Mouse (Mus musculus) spleen, embryonic (tissue): ENCODE results near the gene Olfr548-ps1.
"Not testable (repeated sequence)": the region's sequence is repeated elsewhere in the genome, so short reads cannot be mapped to it uniquely, and the experiment has no call there.

ENCODE experiments used
- CTCF ChIA-PET: fragments of 350-600 bp; sonication (Branson Sonifier 250); formaldehyde crosslinking; loops from one replicate; lab custom pipeline; 2022; lab: Charles Lee

Olfr548-ps1 gene

DNA sequence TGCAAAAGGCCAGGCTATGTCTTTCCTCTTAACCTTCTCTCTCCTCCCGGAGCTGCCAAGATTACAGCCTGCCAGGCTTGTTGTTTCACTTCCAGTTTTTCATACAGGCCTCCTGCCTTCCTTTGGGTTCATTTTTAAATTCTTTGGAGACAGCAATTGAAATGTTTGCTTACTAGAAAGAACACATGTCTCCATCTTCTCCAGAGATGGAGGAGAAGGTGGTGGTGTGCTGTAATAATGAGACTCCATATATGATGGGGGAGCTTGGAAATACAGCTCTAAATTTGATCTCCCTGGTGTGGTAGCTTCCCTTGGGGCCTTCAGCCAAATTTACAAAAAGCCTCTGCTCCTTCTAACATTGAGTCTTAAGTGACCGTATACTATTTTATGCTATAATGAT, at the start of gene Olfr548-ps1:
Olfr548-ps1 (plus strand) TSS at position 301 of the 400 bp plus-strand sequence.
- CTCF ChIA-PET, result no interaction called here

DNA sequence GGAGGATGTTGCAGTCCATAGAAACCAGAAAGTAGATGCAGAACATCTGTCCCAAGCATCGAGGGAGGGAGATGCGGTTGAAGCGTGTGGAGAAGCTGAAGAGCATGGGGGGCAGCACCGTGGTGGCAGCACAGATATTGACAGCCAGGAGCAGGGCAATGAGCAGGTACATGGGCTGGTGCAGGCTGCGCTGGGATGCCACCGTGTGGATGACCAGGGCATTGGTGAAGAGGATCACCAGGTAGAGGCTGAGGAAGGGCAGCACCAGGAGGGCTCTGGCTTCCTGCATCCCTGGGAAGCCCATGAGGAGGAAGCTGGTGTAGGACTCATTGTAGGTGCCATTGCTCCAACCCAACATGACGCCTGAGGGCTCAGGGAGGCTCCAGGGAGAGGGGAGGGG, 46.3 kb upstream of the Olfr548-ps1 start:
- CTCF ChIA-PET, result not testable (repeated sequence)

DNA sequence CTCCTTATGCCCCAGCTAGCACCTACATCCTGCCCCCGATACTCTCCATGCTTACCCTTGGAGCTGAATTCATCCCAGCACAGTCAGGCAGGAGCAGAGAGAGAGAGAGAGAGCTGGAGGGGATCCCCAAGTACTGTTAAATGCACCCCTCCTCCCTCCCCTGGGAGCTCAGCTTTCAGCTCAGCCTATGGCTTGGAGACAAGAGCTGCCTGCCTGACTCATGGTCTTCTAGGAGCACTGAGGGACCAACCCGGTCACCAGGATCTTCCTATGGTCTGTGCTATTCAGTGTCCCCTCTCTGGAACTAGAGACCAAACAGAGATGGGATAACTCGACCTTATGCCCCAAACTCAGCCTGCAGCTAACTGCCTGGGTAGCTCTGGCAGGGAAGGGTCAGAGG, 41.2 kb upstream of the Olfr548-ps1 start, which contains the start of gene Olfr545:
Olfr545 (minus strand) TSS at position 101 of the 400 bp plus-strand sequence.
- CTCF ChIA-PET, result no interaction called here

GRCm38 (mm10) chr7:102501986-102502385, 38.7 kb upstream of the Olfr548-ps1 start:
- CTCF ChIA-PET, result no interaction called here

DNA sequence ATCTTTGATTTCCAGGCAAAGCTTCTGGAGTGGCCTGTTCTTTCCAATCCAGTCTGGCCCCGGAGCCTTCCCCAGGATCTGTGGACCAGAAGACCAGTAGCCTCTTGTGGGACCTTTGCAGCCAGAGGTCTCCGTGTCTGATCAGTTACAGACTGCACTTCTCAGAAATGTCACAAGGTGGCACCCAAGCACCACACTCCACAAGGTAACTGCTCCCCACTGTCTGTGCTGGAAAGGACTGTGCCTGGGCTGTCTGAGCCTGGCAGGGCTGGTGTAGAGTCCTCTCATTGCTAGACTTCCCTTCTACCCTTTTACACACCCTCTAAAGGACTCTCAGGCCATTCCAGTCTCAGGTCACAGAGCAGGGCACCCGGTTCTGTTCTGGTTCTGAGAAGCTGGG, 33.8 kb upstream of the Olfr548-ps1 start:
- CTCF ChIA-PET, result no interaction called here

GRCm38 (mm10) chr7:102508066-102508465, 32.6 kb upstream of the Olfr548-ps1 start:
- CTCF ChIA-PET, result no interaction called here

DNA sequence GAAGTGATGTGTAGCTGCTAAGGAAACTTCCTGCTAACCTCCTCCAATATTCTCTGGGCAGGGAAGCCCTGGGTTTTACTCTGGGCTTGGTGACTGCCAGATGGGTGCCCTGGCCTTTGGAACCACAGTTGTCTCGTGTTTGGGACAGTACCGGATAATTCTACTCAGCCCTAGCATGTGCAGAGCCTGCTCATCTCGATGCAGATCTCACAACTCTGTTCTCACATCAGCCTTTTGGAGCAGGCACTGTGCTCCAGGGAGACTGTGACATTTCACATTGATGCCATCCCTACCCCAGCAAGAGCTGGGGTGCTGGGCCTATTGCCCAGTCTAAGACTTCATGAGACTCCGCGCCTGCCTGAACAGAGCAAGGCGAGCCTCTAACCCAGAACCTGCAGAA, 32.0 kb upstream of the Olfr548-ps1 start:
- CTCF ChIA-PET, result no interaction called here

DNA sequence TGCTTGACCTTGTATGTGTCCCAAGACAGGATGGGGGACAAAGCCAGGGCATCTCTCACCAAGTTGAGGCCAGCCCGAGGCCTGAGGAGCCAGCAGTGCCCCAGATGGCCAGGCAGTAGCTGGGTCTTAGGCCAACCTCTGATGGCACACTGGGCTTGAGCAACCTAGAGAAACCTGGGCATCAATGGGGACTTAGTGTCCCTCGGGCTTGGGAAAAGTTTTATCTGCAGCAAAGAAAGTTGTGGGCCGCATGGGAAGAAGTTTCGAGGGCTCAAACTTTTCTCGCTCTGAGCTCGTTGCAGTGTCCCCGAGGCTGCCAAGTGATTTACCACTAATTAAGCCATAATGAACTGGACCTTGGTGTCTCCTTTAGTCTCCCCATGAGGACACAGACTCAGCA, 31.0 kb upstream of the Olfr548-ps1 start:
- CTCF ChIA-PET, result no interaction called here

DNA sequence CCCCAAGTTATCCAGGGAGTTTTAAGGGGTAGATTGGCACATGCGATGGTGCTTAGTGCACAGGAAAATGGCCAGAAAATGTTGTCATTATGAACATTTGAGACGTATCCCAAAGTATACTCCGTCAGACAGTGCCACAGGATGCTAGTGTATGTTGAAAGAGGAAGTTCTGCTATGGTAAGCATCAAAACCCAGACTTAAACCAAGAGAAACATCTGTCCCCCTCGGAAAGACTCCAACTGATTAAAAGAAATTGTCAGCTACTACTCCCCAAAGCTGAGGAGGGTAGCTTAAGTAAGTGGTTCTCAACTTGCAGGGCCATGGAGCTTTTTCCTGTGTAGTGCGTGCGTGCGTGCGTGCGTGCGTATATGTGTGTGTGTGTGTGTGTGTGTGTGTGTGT, 28.8 kb upstream of the Olfr548-ps1 start:
- CTCF ChIA-PET, result interaction anchor here (0.6 to 1.5 kb wide), 2 partner anchors 20 to 122 kb away, joined by 3 read pairs; no protein-coding TSS in a partner anchor

- CTCF ChIA-PET, result interaction anchor here (0.5 to 1.5 kb wide), 5 partner anchors 29 to 180 kb away, joined by 3 to 13 read pairs (median 3); no protein-coding TSS in a partner anchor
These were observed 27.8 kb upstream of the Olfr548-ps1 start for GRCm38 (mm10) chr7:102512814-102513435.

- CTCF ChIA-PET, result interaction anchor here (0.6 to 0.9 kb wide), 2 partner anchors 9 to 1278 kb away, joined by 3 to 5 read pairs; no protein-coding TSS in a partner anchor
These were observed 26.6 kb upstream of the Olfr548-ps1 start for GRCm38 (mm10) chr7:102514144-102514543.

DNA sequence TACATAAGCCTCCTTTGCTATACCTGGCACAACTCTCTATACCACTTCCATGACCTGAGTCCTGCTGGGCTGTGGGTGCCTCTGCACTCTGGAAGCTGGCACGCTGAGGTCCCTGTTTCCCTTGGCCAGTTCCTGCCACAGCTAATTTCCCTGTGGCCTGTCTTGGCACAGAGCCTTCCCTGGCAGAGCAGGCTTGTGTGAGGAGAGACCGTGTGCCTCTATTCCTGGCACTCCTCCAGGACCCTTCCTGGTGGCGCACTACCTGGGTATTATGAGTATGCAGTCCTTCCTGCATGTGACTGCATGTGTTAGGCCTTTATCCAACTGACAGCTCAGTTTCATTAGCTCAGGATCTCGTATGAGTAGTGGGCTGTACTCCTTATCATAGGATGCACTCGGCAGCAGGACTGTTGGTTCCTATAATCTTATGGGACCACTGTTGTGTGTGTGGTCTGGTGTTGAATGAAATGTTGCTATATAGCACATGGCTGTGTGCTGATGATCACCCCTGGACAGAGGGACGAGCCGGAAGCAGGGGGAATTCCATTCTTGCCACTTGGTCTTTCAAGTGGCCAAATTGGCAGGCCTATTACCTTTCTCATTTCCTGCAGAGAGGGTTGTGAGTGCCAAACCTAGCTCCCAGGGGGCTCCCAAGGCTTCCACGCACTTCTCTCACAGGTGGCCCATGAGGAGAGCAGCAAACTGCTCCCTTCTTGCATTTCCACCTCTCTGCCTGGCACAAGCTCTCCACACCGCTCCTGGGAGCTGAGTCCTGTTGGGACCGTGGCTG, 24.2 kb upstream of the Olfr548-ps1 start:
- CTCF ChIA-PET, result no interaction called here

- CTCF ChIA-PET, result no interaction called here
These were observed 23.7 kb upstream of the Olfr548-ps1 start for GRCm38 (mm10) chr7:102517051-102517335.

GRCm38 (mm10) chr7:102529052-102529451, 11.6 kb upstream of the Olfr548-ps1 start:
- CTCF ChIA-PET, result interaction anchor here (0.6 kb wide), 1 partner anchor 43 kb away, joined by 6 read pairs; no protein-coding TSS in a partner anchor

GRCm38 (mm10) chr7:102534449-102534848, 6.2 kb upstream of the Olfr548-ps1 start, which contains the start of gene Olfr547:
Gene Olfr547, plus strand, starts transcription at chr7:102534749.
- CTCF ChIA-PET, result no interaction called here

GRCm38 (mm10) chr7:102541251-102541650, 555 bp downstream of the Olfr548-ps1 start:
- CTCF ChIA-PET, result interaction anchor here (1.5 kb wide), 1 partner anchor 28 kb away, joined by 3 read pairs; no protein-coding TSS in a partner anchor

DNA sequence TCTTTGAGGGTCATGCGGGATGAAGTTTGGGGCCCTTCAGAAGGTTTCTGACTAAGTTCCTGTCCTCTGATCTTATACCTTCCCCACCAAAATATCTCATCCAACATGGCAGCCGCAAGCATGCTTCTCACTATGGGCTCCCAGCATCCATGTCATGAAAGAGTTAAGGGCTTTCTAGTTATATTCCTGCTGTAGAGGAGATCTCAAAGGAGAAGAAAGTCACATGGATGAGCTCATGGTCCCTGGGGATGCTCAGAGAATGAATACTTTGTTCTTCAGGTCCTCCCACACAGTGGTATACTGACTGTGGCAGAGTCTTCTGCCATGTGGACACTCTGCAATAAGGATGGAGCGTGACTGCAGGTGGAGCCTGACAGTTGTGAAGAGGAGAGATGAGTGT, 8.9 kb downstream of the Olfr548-ps1 start, which contains the start of gene Olfr549:
Olfr549 (plus strand) TSS at position 301 of the 400 bp plus-strand sequence.
- CTCF ChIA-PET, result no interaction called here

DNA sequence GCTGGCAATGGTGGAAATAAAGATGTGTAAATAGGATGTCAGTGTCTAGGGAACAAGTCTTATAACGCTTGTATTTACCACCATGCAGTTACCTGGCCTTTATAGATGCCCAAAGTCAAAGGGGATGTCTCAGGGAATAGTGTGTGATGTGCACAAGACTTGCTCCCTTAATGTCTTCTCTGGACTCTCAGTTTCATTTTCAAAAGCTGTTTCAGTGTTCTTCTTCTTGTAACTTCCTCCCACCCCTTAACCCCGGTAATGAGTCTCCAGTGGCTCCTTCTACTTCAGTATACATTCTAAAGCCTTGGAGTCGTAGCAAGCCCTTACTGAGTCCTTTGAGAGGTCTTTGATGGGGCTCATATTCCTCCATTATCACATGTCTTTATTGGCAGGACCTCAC, 12.6 kb downstream of the Olfr548-ps1 start:
- CTCF ChIA-PET, result no interaction called here

- CTCF ChIA-PET, result interaction anchor here (0.6 kb wide), 1 partner anchor 633 kb away, joined by 3 read pairs; no protein-coding TSS in a partner anchor
These were observed 24.6 kb downstream of the Olfr548-ps1 start, which contains the start of gene Trim21 for GRCm38 (mm10) chr7:102564999-102565997. Gene Trim21, minus strand, starts transcription at chr7:102565486.

- CTCF ChIA-PET, result no interaction called here
These were observed 25.5 kb downstream of the Olfr548-ps1 start for GRCm38 (mm10) chr7:102566219-102566618.

GRCm38 (mm10) chr7:102571142-102571541, 30.4 kb downstream of the Olfr548-ps1 start, which contains the start of gene Olfr550:
Gene Olfr550, plus strand, starts transcription at chr7:102571442.
- CTCF ChIA-PET, result interaction anchor here (0.6 kb wide), 1 partner anchor 42 kb away, joined by 6 read pairs; no protein-coding TSS in a partner anchor
